8 mouse cellular contexts compared by ENCODE assay signal in the genomic region with DNA sequence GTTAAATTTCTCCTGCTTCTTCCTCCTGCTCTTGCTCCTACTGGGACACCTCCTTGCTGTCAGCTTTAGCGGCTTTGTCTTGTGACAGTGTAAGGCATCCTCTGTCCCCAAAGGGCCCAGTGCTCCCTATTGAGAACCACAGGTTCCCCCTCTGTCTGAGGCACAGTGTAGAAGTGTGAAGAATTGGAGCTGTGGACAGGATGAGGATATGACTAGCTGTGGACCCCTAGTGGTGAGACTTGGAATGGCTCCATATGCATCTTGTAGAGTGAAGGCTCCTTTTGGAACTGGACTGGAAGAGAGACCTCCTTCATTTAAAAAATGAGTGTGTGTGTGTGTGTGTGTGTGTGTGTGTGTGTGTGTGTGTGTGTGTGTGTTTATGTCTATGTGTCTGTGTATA. TPM values are rescaled to one million over a fixed set of nuclear protein-coding genes. Genes with fewer than 3 reads are reported as not detected.
DNase-seq lines count a peak whose midpoint lies in the region; ATAC-seq and TF ChIP-seq lines count a peak whose summit lies in the region.

No protein-coding gene starts in this region.

- TF ChIP-seq CTCF in cortical plate, adult 2 months (IDR thresholded peaks at IDR 0.05; ENCODE audit: extremely low read depth, insufficient read depth, low read length): peak; percentile 89

- no peaks in the 10 kb centered on the region for H3K9me3 ChIP-seq in kidney, embryonic 16.5 days (ENCODE audit: low read length)
- no peaks in the 10 kb centered on the region for H3K9me3 ChIP-seq in stomach, embryonic 15.5 days

- DNase-seq in A20 (ENCODE audit: low read depth, low spot score): peak; percentile 79
- peak; percentile 86 for DNase-seq in adipocyte (ENCODE audit: low spot score)
- peak; percentile 54 to 72 for DNase-seq in gastrocnemius, postnatal 4 days (ENCODE audit: low spot score in 2 of 2)
- peak; percentile 80 for DNase-seq in liver

- no peaks in the 10 kb centered on the region for H3K36me3 ChIP-seq in kidney, embryonic 16.5 days (ENCODE audit: insufficient read depth, low read length)
- H3K36me3 ChIP-seq in stomach, embryonic 15.5 days: no peaks in the 10 kb centered on the region

- H3K9ac ChIP-seq in kidney, embryonic 16.5 days (replicated peaks; ENCODE audit: low read length): no peak overlapping the region
- no peak overlapping the region for H3K9ac ChIP-seq in stomach, embryonic 15.5 days

- ATAC-seq in kidney, embryonic 16.5 days (ENCODE audit: low FRiP score, low TSS enrichment): peak; percentile 69; the same call in 1 of the 2 replicates
- peak; percentile 51 for ATAC-seq in monocyte, adult 5-6 weeks (replicated peaks; ENCODE audit: insufficient number of reproducible peaks, low FRiP score, low TSS enrichment, poor library complexity, severe bottlenecking)
- peak; percentile 68; the same call in 1 of the 2 replicates for ATAC-seq in stomach, embryonic 15.5 days (ENCODE audit: insufficient read depth, low FRiP score, low read depth)

- H3K4me1 ChIP-seq in cortical plate, adult 2 months (ENCODE audit: control insufficient read depth, insufficient read depth, low read length): no peaks in the 10 kb centered on the region
- no peaks in the 10 kb centered on the region for H3K4me1 ChIP-seq in kidney, embryonic 16.5 days (ENCODE audit: insufficient read depth, low read length)
- H3K4me1 ChIP-seq in stomach, embryonic 15.5 days: no peaks in the 10 kb centered on the region

- no peak overlapping the region for H3K27ac ChIP-seq in cortical plate, adult 2 months (ENCODE audit: insufficient read depth, low read length)
- H3K27ac ChIP-seq in kidney, embryonic 16.5 days (ENCODE audit: low read length): no peak overlapping the region
- H3K27ac ChIP-seq in stomach, embryonic 15.5 days: no peak overlapping the region

- H3K27me3 ChIP-seq in kidney, embryonic 16.5 days (ENCODE audit: insufficient read depth, low read length): no peaks in the 10 kb centered on the region
- H3K27me3 ChIP-seq in stomach, embryonic 15.5 days (replicated peaks): no peaks in the 10 kb centered on the region; the same call in 1 of the 2 replicates

- 15% methylated on average over 1 of the region's 1 CpGs for WGBS in kidney, embryonic 16.5 days
- 17% methylated on average over 1 of the region's 1 CpGs for WGBS in stomach, embryonic 15.5 days

- H3K4me3 ChIP-seq in cortical plate, adult 2 months (ENCODE audit: insufficient read depth, low read length): no peak overlapping the region
- no peak overlapping the region for H3K4me3 ChIP-seq in kidney, embryonic 16.5 days (ENCODE audit: low read length)
- no peak overlapping the region for H3K4me3 ChIP-seq in stomach, embryonic 15.5 days (replicated peaks)

- TF ChIP-seq POLR2A in cortical plate, adult 2 months (IDR thresholded peaks at IDR 0.05; ENCODE audit: extremely low read depth, insufficient read depth, low read length): no peak

- no peak overlapping the region for H3K4me2 ChIP-seq in kidney, embryonic 16.5 days (replicated peaks; ENCODE audit: low read depth, low read length)
- no peak overlapping the region for H3K4me2 ChIP-seq in stomach, embryonic 15.5 days

RNA-seq across cellular contexts. Expression of gene Il13, which starts 6.6 kb away (rescaled TPM):
- not detected in 2 replicates for polyA plus RNA-seq in cortical plate, adult 2 months (2012; rRNA removed)
- total RNA-seq in gastrocnemius, postnatal 4 days (2021): not detected
- polyA plus RNA-seq in kidney, embryonic 16.5 days (2015; fragmentation: Nextera tagmentation; extraction: Ambion mirVana): not detected in 2 replicates
- total RNA-seq in monocyte, adult 5-6 weeks (2017): 0.29 to 2.5 TPM in 2 of 3 replicates, not detected in the other
- not detected in 2 replicates for polyA plus RNA-seq in stomach, embryonic 15.5 days (2015; fragmentation: Nextera tagmentation; extraction: Ambion mirVana)

RNA-seq across cellular contexts. Expression of gene Il4, which starts 9.4 kb away (rescaled TPM):
- not detected in 2 replicates for polyA plus RNA-seq in cortical plate, adult 2 months (2012; rRNA removed)
- under 1 TPM in 1 of 2 experiments, not detected in 1; 0.65 TPM for total RNA-seq in gastrocnemius, postnatal 4 days (2021)
- 0.36 and 0.97 TPM in 2 replicates for polyA plus RNA-seq in kidney, embryonic 16.5 days (2015; fragmentation: Nextera tagmentation; extraction: Ambion mirVana)
- 2.8 to 29.9 TPM (median 19.5 TPM) in 3 replicates for total RNA-seq in monocyte, adult 5-6 weeks (2017)
- 1.0 and 1.8 TPM in 2 replicates for polyA plus RNA-seq in stomach, embryonic 15.5 days (2015; fragmentation: Nextera tagmentation; extraction: Ambion mirVana)
